Mouse (Mus musculus): ENCODE measurements around the gene Msx3.

The Msx3 gene

DNA sequence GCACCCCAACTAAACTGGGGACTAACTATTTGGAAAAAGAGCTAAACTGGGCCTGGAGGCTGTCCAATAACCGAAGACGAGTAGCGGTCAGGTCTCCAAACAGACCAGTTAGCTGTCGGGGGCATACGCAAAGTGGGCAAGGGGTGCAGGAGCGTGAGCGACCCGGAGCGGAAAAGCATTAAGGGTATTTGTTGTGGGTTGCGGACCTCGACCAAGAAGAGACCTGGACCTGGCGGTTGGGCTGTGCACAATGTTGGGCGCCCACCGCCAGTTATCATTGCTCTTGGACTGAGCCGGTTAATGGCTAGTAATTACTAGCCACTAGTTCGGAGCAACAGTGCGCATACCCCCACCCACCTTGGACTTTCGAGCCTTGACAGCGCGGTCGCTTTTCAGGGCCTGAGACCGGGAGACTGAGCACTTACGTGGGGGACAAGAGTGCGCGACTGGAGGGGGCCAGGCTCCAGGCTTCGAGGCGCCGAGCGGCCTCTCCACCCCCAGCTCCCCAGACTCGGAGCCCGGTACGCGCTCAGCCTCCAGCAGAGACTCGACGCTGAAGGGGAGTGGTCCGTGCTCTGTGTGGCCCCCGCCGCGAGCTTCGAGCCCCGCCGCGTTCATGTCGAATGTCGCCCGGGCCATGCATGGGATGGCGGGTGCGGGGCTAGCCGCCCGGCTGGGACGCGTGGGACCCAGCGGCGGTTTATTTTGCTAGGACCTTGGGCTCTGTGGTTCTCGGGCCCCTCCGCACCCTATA lies at the start of gene Msx3:
Msx3 (minus strand) TSS at position 729 of the 754 bp plus-strand sequence.
- no peak for DNase-seq (ENCODE audit: low spot score)

GRCm38 (mm10) chr7:140098466-140098865 lies 49.6 kb upstream of the Msx3 start:
- DNase-seq (ENCODE audit: low spot score): no peak

DNA sequence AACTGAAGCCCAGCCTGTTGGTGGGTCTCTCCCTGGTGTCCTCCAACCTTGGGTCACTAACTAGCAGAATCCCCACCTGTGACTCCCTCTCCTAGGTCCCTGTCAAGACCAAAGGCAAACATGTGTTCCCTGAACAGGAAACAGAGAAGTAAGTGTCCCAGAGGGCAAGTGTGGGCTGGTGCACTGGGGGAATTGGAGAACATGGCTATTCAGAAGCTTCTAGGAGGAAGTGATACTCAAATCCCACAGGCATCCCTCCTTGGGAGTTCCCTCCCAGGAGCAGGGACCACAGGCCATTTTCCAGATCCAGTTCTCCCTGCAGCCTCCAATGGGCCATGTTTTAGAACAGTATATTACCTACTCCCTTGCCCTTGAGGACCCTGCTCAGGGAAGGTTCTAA lies 47.2 kb upstream of the Msx3 start:
- no peak for DNase-seq (ENCODE audit: low spot score)

DNA sequence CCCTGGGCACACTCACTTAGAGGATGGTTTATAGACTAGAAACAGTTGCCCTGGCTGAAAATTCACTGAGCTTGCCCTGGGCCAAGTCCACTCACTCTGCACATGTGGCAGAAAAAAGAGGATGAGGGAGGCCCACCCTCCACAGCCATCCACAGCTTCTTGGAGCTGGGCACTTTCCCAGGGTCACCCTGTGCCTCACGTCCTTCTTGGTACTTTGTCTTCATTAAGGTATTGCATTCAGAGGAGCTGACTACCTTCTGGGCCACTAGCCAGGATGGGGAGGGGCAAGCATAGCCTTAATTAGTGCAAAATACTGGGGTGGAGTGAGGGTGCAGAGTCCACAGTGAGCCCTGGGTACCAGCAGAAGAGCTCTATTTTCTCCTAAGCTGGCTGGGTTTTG lies 46.7 kb upstream of the Msx3 start:
- no peak for DNase-seq (ENCODE audit: low spot score)

GRCm38 (mm10) chr7:140094954-140095353 lies 46.1 kb upstream of the Msx3 start:
- no peak for DNase-seq (ENCODE audit: low spot score)

DNA sequence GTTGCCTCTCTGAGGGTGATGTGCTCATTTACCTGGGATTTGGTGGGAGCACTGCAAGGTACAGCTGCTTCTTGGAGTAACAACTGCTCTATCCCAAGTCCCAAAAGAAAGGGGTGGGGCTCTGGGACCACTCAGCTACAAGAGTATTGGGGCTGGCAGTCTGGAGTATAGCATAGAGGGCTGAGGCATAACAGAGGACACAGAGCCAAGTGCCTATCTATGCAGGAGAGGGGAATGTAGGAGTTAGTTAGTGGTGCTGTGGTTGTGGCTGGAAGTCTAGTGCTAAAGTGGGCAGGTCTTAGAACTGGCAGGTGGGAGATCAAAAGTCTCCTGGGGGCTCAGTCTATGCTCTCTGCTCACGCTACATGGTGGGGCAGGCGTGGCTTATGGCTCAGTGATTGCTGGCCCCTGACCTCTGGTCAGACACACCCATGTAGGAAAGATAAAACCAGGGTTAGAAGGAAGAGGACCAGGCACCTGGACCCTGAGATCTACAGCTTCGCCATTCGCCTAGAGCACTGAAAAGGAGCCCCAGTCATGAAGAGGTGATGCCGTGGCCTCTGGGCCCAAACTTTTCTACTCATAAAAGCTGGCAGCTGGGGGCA lies 44.1 kb upstream of the Msx3 start, which contains the start of gene Prap1:
Prap1 (plus strand) TSS at position 472 of the 605 bp plus-strand sequence.
- DNase-seq (ENCODE audit: low spot score): no peak

DNA sequence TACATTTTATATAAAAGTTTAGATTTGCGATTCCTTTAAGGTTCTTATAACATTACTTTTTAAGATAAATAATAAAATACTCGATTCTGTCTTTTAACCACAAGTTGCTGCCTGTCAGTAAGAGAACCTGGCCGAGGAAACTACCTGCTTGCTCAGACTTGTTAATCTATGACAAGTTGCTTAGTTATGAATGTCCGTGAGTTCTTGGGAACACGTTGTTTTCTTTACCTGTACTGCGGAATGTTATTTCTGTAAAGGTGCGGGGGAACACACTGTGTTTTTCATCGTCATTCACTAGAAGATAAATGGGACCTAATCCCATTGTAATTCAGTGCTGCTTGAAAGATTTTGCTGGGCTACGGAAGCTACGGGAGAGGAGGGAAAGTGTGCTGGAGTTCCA lies 41.7 kb upstream of the Msx3 start:
- no peak for DNase-seq (ENCODE audit: low spot score)

GRCm38 (mm10) chr7:140082242-140082678 lies 33.4 kb upstream of the Msx3 start, which contains the start of gene Caly:
Gene Caly (minus strand): TSS chr7:140082548.
- no peak for DNase-seq (ENCODE audit: low spot score)

- DNase-seq (ENCODE audit: low spot score): no peak
Observed at GRCm38 (mm10) chr7:140081408-140082241, 32.7 kb upstream of the Msx3 start.

- no peak for DNase-seq (ENCODE audit: low spot score)
Observed at GRCm38 (mm10) chr7:140080503-140081156, 31.7 kb upstream of the Msx3 start.

- no peak for DNase-seq (ENCODE audit: low spot score)
Observed at GRCm38 (mm10) chr7:140078711-140079110, 29.8 kb upstream of the Msx3 start.

DNA sequence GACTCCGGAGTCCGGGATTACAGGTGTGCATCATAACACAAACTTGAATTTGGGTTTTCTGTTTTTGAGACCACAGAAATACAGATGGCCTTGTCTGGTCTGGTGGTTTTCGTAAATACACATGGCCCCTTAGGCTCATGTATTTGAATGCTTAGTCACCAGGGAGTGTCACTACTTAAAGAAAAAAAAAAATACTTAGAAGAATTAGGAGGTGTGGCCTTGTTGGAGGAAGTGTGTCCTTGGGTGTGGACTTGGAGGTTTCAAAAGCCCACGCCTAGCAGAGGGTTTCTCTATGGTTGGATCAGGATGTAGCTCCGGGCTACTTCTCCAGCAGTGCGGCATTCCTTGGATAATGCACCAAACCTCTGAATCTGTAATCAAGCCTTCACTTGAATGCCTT lies 28.8 kb upstream of the Msx3 start:
- no peak for DNase-seq (ENCODE audit: low spot score)

DNA sequence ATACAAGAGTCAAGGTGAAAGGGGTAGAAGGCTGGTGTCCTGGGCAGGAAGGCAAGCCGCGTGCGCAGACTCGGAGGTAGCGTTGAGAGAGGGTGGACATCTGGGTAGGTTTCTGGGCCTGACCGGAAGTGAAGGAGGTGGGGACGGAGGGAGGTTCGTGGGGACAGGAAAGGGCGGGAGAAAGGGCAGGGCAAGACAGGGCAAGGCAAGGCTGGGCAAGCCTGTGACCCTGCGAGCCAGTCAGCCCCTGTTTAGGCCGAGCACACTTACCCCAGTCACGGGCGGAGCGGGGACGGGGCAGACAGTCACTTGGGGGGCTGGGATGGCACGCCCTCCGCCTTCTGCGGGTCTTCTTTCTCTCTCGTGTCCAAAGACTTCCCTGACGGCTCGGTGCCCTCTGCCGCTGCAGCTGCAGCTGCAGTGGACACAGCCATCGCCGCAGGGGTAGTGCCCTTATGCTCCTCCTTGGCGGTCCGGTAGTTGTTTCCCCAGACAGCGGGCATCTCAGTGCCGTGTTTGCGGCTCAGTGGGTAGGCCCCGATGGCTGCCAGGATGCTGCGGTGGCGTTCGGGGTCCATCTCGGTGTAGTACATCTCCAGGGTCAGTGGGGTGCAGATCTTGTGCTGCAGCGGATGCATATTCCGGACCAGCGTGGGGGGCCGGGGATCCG lies 21.3 kb upstream of the Msx3 start:
- no peak for DNase-seq (ENCODE audit: low spot score)

DNA sequence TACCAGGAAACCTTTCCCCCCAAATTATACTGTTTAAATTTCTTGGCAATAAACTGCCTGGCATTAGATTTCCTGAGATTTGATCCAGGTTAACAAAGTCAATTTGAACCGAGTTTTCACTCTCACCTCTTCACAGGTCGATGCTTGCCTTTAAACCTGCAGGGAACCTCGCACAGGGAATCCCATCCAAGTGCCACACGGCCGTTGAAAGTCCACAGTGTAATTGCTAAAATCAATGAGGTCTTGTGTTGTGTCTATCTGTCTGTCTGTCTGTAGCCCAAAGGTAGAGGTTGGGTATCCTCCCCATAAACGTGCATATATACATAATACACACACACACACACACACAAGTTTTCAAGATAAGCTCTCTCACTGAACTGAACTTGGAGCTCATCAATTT lies 18.5 kb upstream of the Msx3 start:
- DNase-seq (ENCODE audit: low spot score): no peak

- peak; percentile 25 for DNase-seq (ENCODE audit: low spot score)
Observed at GRCm38 (mm10) chr7:140063092-140063491, 14.2 kb upstream of the Msx3 start.

GRCm38 (mm10) chr7:140062307-140062706 lies 13.4 kb upstream of the Msx3 start:
- DNase-seq (ENCODE audit: low spot score): no peak

- no peak for DNase-seq (ENCODE audit: low spot score)
Observed at GRCm38 (mm10) chr7:140061832-140062130, 12.9 kb upstream of the Msx3 start.

GRCm38 (mm10) chr7:140060936-140061831 lies 12.3 kb upstream of the Msx3 start:
- DNase-seq (ENCODE audit: low spot score): no peak

DNA sequence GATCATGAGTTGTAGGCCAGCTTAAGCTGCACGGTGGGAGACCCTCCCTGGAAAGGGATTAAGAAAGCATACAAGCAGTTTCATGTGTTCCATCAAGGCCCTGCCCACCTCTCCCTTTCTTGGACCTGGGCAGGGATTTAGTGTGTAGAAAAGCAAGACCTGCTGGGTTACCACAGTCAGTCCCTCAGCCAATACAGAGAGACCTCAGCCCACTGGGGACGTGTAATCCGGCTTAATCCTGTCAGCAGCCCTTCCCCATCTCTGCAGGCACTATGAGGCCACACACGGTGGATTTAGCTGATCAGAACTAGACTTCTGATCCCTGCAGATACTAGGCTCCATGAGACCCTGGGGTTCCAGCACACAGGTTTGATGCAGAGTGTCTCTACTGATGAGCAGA lies 10.7 kb upstream of the Msx3 start:
- DNase-seq (ENCODE audit: low spot score): no peak

DNA sequence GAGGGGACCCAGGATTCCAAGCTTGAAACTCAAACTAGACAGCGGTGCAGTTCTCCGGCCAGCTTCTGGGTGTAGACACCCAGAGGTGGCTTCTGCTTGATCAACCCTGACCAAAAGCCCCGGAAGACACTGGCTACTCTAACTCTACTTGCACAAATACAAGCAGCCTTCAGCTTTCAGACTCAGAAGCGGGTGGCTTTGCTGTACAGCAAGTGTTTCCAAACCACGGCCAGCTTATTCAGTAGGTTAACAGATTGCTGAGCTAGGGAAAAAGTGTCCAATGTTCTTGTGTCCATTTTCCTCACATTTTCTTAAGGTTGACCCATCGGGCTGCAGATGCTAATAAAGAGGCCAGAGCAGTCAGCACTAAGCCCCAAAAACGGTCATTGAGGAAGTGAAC lies 9.6 kb upstream of the Msx3 start:
- no peak for DNase-seq (ENCODE audit: low spot score)
